Mouse (Mus musculus): ENCODE data around the gene Aqp9. TPM values are rescaled to one million over a fixed set of nuclear protein-coding genes. Genes with fewer than 3 reads are reported as not detected.
A peak's percentile ranks its signal among the peaks of the same experiment; 100 is the strongest.

Aqp9 gene
- total RNA-seq (2021) = 1 to 10 TPM; 2.7 to 3.4 TPM

GRCm38 (mm10) chr9:71168511-71168910 lies at the start of gene Aqp9:
Aqp9 (minus strand) TSS chr9:71168682.
- DNase-seq (ENCODE audit: extremely low spot score in 1 of 2, low spot score in 1 of 2) = no peak

DNA sequence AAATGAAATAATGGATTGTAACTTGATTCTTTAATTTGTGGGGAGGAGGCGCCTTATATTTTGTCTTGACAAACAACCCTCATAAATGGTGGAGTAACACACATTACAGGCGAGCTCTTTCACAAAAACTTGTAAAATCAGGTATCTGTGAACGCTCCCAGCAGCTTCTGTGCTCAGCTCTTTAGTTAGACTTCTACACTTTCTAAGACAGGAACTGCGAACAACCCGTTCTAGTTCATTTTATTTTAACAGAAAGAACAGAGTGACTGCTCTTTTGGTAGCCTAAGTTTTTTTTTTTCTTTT lies 49.3 kb upstream of the Aqp9 start:
- no peak for DNase-seq (ENCODE audit: extremely low spot score in 1 of 2, low spot score in 1 of 2)

DNA sequence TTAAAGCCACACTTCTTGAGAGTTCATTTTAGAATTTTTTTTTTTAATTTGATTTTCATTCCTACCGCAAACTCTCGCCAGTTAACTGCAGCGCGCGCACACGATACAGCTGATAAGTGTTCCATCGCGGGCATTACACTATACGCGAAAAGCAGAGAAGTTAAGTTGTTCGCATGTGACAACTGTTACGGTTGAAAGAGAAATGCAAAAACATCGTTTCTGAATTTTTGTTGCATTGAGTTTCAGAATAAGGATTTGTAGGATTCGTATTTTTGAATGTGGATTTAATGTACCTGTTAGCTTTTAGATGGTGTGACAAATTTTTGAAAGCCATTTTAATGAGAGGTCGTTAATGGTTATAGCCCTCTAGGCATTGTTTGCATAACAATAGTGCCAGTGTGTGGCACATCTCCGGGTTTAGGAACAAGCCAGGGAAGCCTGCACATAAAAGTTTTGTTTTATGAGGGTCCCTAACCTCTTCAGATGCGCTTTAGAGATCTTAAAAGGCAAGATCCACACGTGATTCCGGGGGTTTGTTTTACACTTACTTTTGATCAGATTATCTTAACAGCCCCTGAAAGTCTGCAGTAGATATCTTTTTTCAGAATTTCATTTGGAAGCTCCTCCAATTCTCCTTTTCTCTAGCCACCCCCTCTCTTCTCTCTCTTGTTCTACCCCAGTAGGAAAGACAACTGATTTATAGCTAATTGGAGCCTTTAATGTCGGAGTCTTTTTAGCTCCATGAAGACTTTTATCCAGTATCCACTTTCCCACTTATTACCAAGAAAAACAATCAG lies 48.7 kb upstream of the Aqp9 start:
- no peak for DNase-seq (ENCODE audit: extremely low spot score in 1 of 2, low spot score in 1 of 2)

GRCm38 (mm10) chr9:71216036-71216995 lies 47.8 kb upstream of the Aqp9 start:
- no peak for DNase-seq (ENCODE audit: extremely low spot score in 1 of 2, low spot score in 1 of 2)

DNA sequence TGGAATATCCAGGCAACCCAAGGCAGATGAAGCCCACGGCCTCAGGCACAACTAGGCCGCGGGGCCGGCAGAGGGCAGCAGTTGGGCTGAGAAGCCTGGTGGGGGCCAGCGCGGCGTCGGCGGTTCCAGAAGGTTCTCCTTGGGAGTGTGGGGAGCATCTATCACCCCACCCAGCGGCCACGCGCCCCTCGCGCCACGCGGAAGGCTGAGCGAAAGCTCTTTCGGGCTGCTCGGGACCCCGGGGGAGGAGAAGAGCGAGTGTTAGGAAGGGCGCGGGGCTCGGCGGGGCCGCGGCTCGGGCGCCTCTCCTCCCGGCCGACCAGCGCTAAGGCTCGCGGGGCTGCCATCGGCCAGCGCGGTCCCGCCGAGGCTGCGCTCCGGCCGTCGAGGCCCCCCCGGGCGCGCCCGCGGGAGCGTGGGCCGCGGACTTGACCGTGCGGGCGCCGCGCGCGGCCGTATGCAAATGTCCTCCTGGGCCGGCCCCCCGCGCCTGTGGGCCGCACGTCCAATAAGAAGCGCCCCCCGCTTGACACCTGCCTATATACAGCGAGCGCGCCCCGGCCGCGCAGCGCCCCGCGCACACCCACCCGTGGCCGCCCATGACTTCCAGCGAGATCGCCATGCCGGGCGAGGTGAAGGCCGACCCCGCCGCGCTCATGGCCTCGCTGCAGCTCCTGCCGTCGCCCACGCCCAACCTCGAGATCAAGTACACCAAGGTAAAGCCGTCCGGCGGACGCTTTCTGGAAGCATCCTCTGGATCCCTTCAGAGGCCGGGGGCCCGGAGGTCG lies 47.0 kb upstream of the Aqp9 start, which contains the start of gene Aldh1a2:
Gene Aldh1a2, plus strand, starts transcription at position 542 of the 788 bp plus-strand sequence.
- peak in 1 of 2 experiments; percentile 17 for DNase-seq (ENCODE audit: extremely low spot score in 1 of 2, low spot score in 1 of 2)

DNA sequence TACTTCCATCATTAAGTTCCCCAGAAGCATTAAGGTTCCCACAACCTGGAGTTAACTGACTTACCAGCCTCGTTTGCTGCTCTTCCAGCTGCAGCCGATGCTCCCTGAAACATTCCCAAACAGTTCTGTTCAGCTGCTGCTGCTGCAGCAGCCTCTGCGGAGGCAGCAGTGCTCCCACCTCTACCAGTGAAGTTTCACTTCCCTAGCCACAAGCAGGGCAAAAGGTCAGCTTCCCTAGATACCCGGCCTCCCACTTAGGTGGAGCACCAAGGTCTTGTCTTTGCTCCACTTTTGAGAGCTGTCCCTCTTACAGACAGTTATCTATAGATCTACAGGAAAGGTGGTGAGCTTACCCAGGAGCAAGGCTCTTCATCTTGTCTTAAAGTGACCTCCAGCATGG lies 45.2 kb upstream of the Aqp9 start:
- no peak for DNase-seq (ENCODE audit: extremely low spot score in 1 of 2, low spot score in 1 of 2)

DNA sequence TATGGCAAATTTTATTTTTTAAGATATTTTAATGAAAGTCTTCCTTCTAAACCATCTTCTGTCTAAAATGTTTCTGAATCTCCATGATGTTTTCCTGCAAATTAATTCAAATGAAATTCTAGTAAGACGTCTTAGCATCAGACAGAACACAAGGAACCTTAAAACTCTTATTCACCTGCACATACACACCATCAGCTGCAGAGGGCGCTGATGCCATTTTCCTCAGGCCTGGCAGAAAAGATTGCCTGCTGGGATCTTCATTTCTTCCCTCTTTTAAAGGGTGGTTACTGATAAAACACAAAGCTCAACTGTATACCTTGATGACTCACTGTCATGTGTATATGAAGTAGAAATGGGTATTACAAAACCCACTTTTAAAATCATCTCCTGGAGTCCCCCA lies 42.4 kb upstream of the Aqp9 start:
- peak; percentile 27 to 48 for DNase-seq (ENCODE audit: extremely low spot score in 1 of 2, low spot score in 1 of 2)

DNA sequence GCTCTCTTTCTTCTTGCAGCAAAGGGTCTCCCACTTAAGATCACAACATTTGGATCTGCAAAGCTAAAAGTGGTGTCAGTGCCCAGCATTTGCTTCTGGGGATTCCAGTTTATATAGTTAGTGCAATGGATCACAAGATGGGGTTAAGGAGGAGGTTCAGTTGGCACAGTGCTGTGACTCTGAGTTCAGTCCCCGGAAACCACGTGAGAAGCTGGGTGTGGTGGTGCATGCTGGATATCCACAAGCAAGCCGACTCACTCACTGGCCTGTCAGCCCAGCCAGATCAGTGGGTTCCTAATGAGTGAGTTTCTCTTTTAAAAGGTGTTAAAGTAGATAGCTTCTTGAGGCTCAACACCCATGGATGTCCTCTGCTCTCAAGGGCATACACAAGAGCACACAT lies 40.8 kb upstream of the Aqp9 start:
- no peak for DNase-seq (ENCODE audit: extremely low spot score in 1 of 2, low spot score in 1 of 2)

- DNase-seq (ENCODE audit: extremely low spot score in 1 of 2, low spot score in 1 of 2) = no peak
These were observed 33.8 kb upstream of the Aqp9 start for GRCm38 (mm10) chr9:71202265-71202664.

GRCm38 (mm10) chr9:71198826-71199225 lies 30.3 kb upstream of the Aqp9 start:
- DNase-seq (ENCODE audit: extremely low spot score in 1 of 2, low spot score in 1 of 2) = no peak

GRCm38 (mm10) chr9:71188647-71189415 lies 20.3 kb upstream of the Aqp9 start:
- peak; percentile 34 to 86 for DNase-seq (ENCODE audit: extremely low spot score in 1 of 2, low spot score in 1 of 2)

GRCm38 (mm10) chr9:71187396-71187795 lies 18.9 kb upstream of the Aqp9 start:
- DNase-seq (ENCODE audit: extremely low spot score in 1 of 2, low spot score in 1 of 2) = no peak

GRCm38 (mm10) chr9:71185823-71186222 lies 17.3 kb upstream of the Aqp9 start:
- DNase-seq (ENCODE audit: extremely low spot score in 1 of 2, low spot score in 1 of 2) = no peak

DNA sequence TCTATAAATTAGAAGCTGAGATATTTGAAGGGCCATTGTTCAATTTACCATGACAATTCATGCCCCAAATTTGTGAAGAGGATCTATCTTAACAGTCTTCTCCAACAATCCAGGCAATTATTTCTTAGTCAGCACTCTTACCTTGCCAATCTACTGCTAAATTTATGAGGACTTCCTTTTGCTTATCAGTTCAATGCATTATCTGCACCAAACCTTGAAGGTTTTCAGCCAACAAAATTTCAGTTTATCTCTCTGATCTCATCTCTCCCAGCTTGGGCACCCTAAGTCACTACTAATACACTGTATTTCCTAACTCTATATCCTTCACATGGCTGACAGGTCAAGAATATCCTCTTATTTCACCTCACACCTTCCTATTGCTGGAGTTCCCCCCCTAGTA lies 16.8 kb upstream of the Aqp9 start:
- no peak for DNase-seq (ENCODE audit: extremely low spot score in 1 of 2, low spot score in 1 of 2)

DNA sequence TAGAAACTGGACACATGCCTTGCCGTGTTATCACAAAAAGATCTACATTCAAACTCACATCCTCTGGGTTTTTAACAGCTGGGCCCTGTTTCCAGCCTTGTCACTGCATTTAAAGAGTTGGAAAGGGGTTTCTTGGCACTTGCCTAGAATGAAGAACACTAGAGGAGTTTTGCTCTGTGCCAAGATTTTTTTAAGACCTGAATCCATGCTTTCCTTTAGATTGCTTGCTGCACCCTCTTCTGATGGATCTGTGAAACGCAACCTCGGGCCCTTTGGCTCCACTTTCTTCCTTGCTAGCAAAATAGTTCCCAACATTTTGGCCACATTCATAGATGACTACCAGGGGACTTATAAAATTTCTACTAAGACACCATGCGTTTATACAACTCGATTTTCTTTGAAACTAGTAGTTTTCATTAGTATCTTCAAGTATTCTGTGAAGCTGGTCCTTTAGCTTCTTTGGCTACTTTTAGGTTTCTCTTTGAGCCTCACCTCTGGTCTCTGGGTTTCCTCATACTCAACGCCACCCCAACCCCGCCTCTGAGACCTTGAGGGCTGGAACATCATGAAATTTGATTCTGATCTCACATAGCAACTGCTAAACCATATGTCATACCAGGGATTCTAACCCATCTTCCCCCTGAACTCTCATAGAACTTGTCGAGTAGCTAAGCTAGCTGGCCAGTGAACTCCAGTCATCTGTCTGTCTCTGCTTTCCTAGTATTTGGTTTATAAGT lies 11.7 kb upstream of the Aqp9 start:
- no peak for DNase-seq (ENCODE audit: extremely low spot score in 1 of 2, low spot score in 1 of 2)

DNA sequence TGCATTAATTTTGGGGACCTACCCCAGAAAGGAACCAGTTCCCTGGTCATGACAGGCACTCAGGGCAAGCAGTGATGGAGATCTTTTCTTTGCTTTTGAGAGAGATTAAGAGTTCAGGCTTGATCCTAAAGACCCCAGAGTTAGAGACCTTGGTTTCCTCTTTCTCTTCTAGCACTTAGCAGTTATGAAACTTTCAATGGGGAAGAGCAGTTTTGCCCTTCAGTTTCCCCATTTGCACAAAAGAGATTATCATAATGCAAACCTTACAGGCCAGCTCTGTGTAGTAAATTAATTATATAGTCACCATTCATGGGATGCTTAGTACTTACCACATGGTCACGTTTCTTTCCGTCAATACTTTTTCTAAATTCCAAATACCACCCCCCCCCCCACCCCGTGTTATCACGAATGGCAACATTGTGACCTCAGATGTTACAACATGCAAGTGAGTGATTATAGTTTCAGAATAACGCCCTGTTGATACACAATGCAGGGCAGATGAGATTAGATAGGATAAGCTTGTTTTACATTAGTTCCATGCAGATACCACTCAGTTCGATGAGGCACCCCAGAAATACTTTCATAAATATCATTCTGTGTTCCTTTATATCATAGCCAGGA lies 10.9 kb upstream of the Aqp9 start:
- DNase-seq (ENCODE audit: extremely low spot score in 1 of 2, low spot score in 1 of 2) = no peak

DNA sequence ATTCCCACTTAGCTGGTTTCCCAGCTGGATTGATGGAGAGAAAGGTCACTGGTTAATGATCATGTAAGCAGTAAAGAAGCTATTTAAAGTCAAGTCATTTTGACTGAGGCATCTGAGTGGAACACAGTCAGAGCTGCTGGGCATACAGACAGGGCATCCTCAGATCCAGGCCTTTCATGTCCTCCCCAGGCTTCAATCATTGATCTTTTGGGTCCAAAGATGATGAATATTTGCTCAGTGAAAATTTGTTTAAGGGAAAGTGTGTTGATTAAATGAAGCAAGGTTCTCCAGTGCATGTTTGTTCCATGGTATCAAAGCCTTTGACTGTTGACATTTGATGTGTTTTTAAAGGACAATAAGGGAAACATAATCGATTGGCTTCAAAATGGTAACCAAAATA lies 7.2 kb upstream of the Aqp9 start:
- no peak for DNase-seq (ENCODE audit: extremely low spot score in 1 of 2, low spot score in 1 of 2)

- no peak for DNase-seq (ENCODE audit: extremely low spot score in 1 of 2, low spot score in 1 of 2)
These were observed 6.0 kb upstream of the Aqp9 start for GRCm38 (mm10) chr9:71174316-71174975.

All from layer of hippocampus, postnatal 25 days (tissue).